Mouse (Mus musculus): ENCODE measurements around the gene Srgn.

DNA sequence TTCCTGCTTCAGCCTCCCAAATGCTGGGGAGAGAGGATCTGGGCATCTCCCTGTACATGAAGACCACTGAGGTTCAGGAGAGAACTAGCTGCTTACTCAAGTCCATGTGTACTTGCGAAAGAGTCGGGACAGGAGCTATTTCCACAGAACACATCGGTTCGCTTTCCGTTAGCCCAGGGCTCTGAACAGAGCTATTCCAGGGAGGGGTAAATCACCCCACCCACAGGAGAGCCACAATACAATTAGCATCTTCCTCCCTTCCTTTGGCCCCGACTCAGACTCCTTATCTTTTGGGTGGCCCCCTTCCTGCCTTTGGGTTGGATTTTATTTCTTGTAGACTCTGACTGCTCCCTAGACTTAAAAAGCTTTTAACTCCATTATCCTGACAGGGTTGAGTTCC, 9.7 kb downstream of the Srgn start:
- TF ChIP-seq POLR2A (IDR thresholded peaks at IDR 0.05; ENCODE audit: borderline replicate concordance, low read depth, low read length) = no peak
- TF ChIP-seq CTCF (IDR thresholded peaks at IDR 0.05; ENCODE audit: low read depth, low read length) = no peak
